Mouse (Mus musculus) urinary bladder, postnatal 36 days (tissue): ENCODE measurements at regions not wholly inside any gene's neighbourhood (a gene's known extent, or its start where the extent isn't known, plus 50 kb on each side); places are given as distances from the start of the nearest gene placed in this dataset.
A peak's percentile ranks its signal among the peaks of the same experiment; 100 is the strongest.

Source experiments
- DNase-seq, 2 experiments: peaks; one replicate each; pipeline ENCODE4 v3.0.0; 2022; ENCODE audit warnings: low spot score in 2 of 2, mixed read lengths in 1 of 2

GRCm38 (mm10) chr1:73541371-73541770 is 525.7 kb upstream of the Tnp1 start:
- DNase-seq, result no peak

- peak; percentile 39 to 48 for DNase-seq
Measured at GRCm38 (mm10) chr1:73538420-73538871, 522.7 kb upstream of the Tnp1 start.

DNA sequence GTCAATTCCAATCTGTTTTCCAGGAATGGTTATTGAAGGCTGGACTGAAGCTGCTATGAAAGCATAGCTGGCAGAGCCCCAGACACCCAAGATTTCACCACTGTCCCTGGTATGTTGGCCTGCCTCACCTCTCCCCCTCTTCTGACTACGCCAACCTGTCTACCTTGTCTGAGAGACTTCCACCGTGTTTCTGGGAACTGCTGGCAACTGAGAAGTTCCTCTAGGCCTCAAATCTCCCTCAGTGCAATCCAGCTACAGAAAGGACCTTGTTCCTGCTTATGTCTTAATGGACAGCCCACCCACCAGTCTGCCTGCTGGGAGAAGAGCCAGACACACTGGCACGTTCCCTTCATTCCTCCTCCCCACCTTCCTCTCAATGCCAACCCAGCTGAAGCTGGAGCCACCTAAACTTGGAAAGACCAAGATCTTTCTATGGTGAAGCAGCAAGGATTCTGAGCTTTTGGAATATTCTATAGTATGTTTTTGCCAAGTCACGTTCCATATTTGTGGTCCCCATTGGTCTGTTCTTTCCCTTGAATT is 520.1 kb upstream of the Tnp1 start:
- no peak for DNase-seq

DNA sequence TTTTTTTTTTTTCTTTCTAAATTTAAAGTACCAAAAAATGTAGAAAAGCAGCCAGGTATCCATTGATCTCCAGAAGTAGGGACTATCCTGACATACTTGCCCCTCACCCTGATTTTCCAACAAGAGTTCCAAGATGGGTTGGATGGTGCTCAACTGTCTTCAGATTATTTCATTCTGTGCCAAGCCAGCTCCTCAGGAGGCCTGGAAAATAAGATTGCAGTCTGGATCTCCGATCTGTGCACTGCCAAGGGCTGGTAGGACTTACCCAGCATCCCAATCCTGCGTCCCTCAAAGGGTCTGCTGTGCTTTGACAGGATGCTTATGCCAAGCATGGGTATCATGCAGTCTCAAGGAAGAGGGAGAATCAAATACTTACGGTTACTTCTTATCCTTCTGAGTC is 517.8 kb upstream of the Tnp1 start:
- no peak for DNase-seq

DNA sequence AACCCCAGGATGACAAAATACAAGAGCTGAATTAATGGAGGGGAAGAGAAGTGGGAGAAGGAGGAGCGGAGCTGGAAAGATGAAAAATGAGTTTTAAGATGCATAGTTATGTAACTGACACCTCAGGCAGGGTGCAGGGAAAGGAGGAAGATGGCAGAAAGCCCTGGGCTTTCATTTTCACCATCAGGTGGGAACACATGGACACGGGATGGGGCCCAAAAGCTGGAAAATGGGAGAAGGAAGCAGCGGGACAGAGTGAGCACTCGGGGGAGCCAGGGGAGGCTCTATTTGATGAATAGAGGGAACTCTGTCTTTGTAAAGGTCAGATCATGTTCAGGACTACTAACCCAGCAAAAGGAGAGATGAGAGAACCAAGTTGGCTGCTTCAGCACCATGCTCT is 516.6 kb upstream of the Tnp1 start:
- no peak for DNase-seq

DNA sequence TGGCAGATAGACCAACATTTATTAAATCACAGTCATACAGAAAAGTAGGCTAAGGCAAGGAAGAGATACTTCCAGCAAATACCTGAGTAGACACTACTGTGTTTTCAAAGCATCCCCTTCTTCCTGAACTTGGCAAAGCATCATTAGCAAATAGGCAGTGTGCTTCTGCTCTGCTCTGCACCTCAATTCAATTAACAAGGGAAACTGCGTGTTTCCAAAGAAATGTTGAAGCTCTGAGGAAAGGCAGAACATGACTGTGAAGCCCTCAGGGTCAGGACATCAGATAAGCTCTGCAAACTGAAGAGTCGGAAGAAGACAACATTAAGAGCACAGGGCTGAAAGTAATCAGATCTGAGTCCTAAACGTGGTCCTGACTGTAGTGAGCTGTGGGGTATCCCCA is 516.1 kb upstream of the Tnp1 start:
- DNase-seq, result no peak

- no peak for DNase-seq
Measured at GRCm38 (mm10) chr1:73530326-73530725, 514.6 kb upstream of the Tnp1 start.

DNA sequence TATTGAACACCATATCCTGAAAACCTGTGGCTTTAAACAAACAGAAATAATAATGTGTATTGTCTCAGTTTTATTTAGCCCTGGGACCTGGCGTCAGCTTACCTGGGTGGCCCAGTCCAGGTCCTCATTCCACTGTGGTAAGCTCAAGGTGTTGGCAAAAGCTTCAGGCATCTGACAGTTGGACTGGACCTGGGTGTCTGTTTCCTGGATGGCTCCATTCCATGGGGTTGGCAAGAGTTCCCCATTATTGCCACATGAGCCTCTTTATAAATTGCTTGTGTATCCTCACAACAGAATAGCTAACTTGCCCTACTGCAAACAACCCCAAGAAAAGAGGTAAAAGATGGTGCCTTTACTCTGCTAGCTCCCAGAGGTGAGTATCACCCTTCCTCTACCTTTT is 512.9 kb upstream of the Tnp1 start:
- peak in 1 of 2 experiments; percentile 32 for DNase-seq

DNA sequence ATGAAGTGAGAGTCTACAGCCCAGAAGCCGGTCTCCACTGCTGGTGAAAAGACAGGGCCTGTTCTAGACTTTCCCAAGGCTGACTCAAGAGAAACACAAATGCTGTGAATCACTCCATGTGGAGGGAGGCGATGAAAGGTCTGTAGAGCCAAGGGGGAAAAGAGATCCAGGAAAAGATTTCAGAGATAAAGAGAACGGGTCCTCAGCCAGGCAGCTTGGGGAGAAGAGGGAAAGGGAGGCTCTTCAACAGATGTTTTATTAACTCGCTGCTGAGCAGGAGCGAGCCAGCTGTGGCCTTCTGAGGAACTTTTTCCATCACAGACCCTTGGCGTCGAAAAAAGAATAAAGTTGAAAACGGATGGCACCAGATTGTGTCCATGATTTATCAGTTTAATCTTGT is 500.7 kb upstream of the Tnp1 start:
- peak in 1 of 2 experiments; percentile 48 for DNase-seq

DNA sequence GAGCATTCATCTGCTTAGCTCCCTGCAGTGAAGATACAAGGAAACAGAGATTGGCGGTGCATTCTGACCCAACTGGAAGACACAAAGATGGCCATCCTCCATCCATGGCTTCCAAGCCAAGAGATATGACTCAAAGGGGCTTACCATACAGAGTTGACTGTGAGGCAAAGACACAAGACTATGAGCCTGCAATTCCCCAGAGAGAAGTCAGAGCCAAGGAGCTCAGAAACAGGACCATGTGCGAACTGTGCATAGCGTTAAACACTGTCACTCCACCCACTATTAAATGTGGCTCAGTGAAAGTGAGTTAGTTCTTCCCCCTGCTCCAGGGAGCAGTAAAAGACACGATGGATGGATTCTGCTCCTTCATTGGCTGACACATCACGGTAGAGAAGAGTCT is 500.1 kb upstream of the Tnp1 start:
- DNase-seq, result peak in 1 of 2 experiments; percentile 15

- DNase-seq, result no peak
Measured at GRCm38 (mm10) chr1:73513822-73514221, 498.1 kb upstream of the Tnp1 start.

DNA sequence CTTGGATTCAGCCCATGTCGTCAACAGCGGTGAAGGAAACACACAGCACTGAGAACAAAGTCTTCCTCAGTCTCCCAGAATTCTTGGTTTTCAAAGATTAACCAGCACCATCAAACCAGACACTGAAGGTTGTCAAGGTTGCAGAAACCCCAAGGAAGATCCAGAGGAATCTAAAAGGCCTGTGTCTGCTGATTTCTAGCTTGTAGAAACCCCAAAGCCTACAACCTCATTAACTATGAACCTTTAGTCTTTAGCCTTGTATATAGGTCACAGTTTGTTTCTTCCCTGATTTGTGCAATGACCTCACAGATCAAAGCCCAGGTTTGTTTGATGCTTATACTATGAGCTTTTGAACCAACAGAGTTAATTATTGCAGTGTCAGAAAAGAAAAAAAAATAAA is 497.1 kb upstream of the Tnp1 start:
- no peak for DNase-seq

DNA sequence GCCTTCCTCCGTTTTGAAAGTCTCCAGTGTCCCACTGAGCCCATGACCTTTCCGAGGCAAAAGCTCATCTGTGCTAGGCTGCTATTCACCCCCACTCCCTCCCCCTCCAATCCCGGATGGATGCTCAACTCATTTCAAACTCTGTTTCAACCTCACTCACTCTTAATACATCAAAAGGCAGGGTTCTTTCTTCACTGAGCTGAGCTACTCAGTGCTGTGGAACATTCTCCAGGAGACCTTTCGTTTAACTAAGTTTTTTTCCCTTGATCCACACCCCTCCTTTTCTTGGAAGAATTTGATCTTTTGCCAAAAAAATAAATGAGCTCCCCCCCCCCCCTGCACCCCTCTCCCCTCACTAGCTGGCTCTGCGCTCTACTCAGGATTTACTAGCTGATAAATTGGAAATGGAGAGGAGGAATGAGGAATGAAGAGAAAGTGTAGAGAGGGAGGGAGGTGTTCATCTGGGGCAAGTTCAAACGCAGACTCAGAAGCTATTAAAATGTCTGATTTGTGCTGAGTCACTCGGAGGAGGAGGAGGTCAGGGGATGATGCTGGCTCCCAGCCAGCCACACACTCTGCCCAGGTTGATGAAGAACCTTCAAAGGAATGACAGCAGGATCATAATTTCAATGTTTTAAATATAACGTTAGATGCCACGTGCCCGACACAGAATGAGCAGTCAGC is 491.5 kb upstream of the Tnp1 start:
- DNase-seq, result peak; percentile 57 to 62

GRCm38 (mm10) chr1:73503611-73504010 is 487.9 kb upstream of the Tnp1 start:
- DNase-seq, result no peak

DNA sequence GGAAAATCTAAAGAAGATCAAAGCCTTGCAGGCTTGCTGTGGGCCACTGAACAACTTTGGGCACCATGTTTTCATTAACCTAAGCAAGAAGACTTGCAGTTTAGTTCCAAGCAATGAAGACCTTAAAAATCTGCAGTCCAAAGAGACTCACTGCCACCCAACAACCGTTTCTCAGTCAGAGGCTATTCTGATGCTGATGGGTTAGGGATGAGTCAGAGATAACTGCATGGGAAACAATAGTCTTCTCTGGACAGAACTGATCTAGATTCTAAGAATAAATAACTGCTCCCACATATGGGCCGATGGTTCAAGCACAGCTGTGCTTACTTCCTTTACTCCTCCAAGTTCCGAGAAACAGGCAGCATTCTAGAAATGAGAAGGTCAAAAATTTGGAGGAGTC is 485.0 kb upstream of the Tnp1 start:
- no peak for DNase-seq

GRCm38 (mm10) chr1:73495971-73496749 is 480.5 kb upstream of the Tnp1 start:
- DNase-seq, result no peak

GRCm38 (mm10) chr1:73481956-73482355 is 466.2 kb upstream of the Tnp1 start:
- no peak for DNase-seq

DNA sequence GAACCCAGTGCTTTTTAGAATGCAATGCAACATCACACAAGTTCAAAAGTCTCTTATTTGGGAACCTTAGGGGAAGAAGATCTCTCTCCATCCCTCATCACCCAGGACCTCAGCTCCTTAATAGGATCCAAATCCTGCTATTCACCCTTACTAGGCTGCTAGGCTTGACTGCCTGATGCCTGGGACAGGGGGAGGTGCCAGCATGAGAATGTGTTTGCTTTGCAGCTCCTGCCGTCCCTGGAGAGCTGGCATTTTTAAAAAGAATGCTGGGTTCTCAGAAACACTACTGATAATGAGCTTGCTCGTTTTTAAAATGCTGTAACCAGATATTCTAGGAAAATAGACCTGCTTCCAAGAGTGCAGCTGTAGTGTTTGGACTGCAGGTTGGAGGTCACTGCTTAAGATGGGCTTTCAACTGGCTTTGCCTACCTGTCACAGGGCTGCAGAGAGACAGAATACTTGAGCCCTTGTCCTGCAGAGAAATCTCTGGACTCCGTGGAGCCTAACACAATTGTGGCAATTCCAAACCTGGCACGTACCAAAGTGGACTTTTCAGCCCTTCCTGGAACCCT is 463.7 kb upstream of the Tnp1 start:
- no peak for DNase-seq

- DNase-seq, result no peak
Measured at GRCm38 (mm10) chr1:73460598-73460997, 444.9 kb upstream of the Tnp1 start.

DNA sequence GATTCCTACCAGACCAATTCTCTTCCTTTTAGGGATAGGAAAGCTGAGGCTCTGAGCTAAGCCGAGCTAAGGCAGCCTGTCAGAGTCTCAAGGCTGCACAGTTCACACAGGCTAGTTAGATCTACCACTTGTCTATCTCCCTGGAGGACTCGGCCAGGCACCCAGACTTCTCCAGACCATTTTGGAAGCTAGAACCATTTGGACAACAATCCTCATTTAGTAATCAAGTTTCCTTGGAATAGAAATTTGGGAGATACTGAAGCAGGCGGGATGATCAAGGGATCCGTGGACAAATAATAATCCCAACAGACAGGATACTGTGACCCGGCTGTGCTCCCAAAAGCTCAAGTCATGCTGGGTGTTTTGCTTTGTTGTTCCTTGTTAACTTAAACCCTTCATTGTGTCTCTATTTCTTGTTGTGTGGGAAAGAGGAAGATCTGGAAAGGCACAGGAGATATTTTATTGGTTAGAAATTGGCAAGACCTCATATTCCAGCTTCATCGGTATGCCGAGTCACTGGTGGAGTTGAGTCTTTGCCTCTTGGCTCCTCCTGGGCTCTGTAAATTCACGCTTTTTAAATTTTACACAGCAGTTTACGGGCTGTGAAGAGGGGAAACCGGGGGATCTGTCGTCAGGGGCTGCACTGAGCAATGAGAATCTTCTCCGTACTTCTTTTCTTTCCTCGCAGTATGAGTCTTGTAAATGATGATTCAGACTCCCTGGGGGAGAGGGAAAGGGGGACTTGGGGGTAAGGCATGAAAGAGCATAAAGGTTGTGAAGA is 444.2 kb upstream of the Tnp1 start:
- peak in 1 of 2 experiments; percentile 33 for DNase-seq

GRCm38 (mm10) chr1:73457261-73457660 is 441.6 kb upstream of the Tnp1 start:
- no peak for DNase-seq
